Mouse (Mus musculus): ENCODE measurements around the gene Gm10974. TPM values are rescaled to one million over a fixed set of nuclear protein-coding genes. Genes with fewer than 3 reads are reported as not detected.
A peak's percentile ranks its signal among the peaks of the same experiment; 100 is the strongest.

Gm10974 gene
- total RNA-seq, 2 experiments from 2014 or later: not detected

GRCm38 (mm10) chr7:66402876-66403275 lies 37.2 kb downstream of the Gm10974 start:
- DNase-seq (ENCODE audit: extremely low spot score in 1 of 2, low spot score in 1 of 2): no peak

GRCm38 (mm10) chr7:66404141-66404540 lies 38.4 kb downstream of the Gm10974 start:
- DNase-seq (ENCODE audit: extremely low spot score in 1 of 2, low spot score in 1 of 2): no peak

- no peak for DNase-seq (ENCODE audit: extremely low spot score in 1 of 2, low spot score in 1 of 2)
Observed at GRCm38 (mm10) chr7:66404802-66405201, 39.1 kb downstream of the Gm10974 start.

DNA sequence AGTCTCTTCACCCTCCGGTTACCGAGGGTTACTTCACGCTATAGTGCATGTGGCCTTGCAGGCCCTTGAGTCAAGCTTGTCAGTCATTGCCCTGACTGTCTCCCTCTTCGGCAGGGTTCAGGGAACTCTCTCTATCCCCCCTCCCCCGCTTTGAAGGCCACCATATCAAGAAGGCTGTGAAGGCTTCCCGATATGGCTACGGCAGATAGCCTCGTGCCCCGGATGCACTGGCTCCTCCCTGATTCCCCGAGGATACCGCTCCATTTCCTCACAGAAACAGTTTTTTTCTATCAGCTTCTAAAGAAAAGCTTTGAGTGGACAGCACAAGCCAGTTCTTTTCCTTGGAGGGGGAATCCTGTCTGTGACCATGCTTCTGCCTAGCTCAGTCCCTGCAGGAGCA lies 39.8 kb downstream of the Gm10974 start:
- DNase-seq (ENCODE audit: extremely low spot score in 1 of 2, low spot score in 1 of 2): no peak

- no peak for DNase-seq (ENCODE audit: extremely low spot score in 1 of 2, low spot score in 1 of 2)
Observed at GRCm38 (mm10) chr7:66405951-66406721, 40.4 kb downstream of the Gm10974 start.

- DNase-seq (ENCODE audit: extremely low spot score in 1 of 2, low spot score in 1 of 2): no peak
Observed at GRCm38 (mm10) chr7:66406971-66407370, 41.3 kb downstream of the Gm10974 start.

GRCm38 (mm10) chr7:66409433-66409832 lies 43.7 kb downstream of the Gm10974 start:
- DNase-seq (ENCODE audit: extremely low spot score in 1 of 2, low spot score in 1 of 2): peak in 1 of 2 experiments; percentile 33

DNA sequence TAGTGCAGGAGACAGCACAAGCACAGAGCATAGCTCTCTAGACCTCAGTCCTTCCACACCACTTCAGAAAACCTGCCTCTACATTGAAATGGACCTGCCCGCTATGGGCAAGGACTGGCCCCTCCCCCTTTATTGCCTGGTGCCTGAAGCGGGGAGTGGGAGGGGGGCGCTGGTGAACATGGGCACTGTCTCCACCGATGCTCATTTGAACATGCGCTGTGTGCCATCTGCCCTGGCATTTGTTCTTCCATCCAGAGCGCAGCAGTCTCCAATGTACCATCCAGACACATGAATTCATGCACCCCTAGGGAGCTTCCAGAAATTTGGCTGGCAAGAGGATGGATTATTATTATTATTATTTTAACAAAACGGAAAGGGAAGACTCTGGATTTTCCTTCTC lies 47.4 kb downstream of the Gm10974 start:
- DNase-seq (ENCODE audit: extremely low spot score in 1 of 2, low spot score in 1 of 2): no peak

- no peak for DNase-seq (ENCODE audit: extremely low spot score in 1 of 2, low spot score in 1 of 2)
Observed at GRCm38 (mm10) chr7:66416829-66417228, 51.1 kb downstream of the Gm10974 start.

DNA sequence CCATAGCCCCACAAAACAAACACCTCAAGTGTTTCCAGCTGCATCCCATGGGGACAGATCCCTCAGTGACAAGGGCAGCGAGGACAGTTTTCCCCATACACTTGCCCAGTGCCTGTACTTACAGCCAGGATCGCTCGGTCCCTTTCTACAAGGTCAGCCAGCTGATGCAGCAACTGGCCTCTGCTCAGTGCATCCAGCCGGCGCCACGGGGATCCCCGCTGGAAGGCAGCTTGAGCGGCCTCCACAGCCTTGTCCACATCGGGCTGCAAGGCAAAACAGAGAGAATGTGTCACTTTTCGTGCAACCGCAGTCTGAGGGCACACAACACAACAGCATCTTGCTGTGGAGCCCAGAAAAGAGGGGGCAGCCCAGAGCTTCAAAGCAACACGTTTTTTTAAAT lies 53.3 kb downstream of the Gm10974 start:
- no peak for DNase-seq (ENCODE audit: extremely low spot score in 1 of 2, low spot score in 1 of 2)

- DNase-seq (ENCODE audit: extremely low spot score in 1 of 2, low spot score in 1 of 2): no peak
Observed at GRCm38 (mm10) chr7:66421903-66422302, 56.2 kb downstream of the Gm10974 start.

- no peak for DNase-seq (ENCODE audit: extremely low spot score in 1 of 2, low spot score in 1 of 2)
Observed at GRCm38 (mm10) chr7:66427053-66427436, 61.3 kb downstream of the Gm10974 start.

- no peak for DNase-seq (ENCODE audit: extremely low spot score in 1 of 2, low spot score in 1 of 2)
Observed at GRCm38 (mm10) chr7:66427437-66428161, 61.9 kb downstream of the Gm10974 start, which contains the start of gene Aldh1a3. Gene Aldh1a3, minus strand, starts transcription at chr7:66427517.

DNA sequence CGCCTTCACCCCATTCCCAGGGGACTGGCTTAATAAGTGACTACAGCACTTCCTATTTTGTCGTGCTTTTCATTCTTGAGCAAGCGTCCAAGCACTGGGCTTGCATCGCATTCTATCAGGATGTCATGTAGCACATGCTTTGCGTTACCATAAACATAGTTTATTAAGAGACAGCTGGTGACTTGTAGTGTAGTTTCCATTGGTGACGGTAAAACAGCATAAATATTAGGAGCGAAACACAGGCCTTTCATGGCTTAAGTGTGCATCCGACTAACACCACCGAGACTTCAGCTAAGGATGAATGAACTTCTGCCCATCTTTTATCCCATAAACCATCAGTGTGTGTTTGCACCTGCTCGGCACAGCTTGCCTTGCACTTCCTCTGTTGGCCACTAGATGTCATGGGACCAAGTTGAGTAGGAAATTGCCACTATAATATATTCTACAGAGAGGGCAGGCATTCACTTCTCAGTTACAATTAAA lies 68.8 kb downstream of the Gm10974 start:
- peak; percentile 55 to 86 for DNase-seq (ENCODE audit: extremely low spot score in 1 of 2, low spot score in 1 of 2)

Small RNA genes lying within 50 kb of the gene (microRNA-seq; reads per million reads assigned to microRNA genes)
- 0 reads per million in 2 experiments for gene Mir7057

Other genes starting within 250 kb of the Gm10974 start
- gene Lrrk1, start 22.4 kb downstream of the Gm10974 start, total RNA-seq (2021): 1 to 10 TPM; 2.4 to 2.9 TPM
- 1 to 10 TPM in 1 of 2 experiments, under 1 TPM in 1; 0.87 to 1.3 TPM for gene Aldh1a3, start 61.6 kb downstream of the Gm10974 start, total RNA-seq (2021)

Measured in layer of hippocampus, postnatal 25 days (tissue).